In the genomic region with DNA sequence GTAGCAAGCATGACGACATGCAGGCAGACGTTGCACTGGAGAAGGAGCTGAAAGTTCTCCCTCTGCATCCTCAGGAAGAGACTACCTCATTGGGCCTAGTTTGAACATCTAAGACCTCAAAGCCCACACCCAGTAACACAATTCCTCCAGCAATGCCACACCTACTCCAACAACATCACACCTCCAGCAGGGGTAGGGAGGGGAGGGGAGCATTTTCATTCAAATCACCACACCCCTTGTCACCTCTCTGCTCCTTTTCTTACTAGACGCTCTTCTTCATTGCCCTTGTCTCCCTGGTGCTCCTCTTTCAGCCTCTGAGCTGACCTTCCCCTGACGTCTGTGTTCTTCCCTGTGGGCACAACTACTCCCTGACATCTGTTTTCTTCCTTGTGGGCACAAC, we compare ENCODE assay signal across 24 mouse cellular contexts.
"Had no signal": no experiment of that assay in that cellular context is flagged by ENCODE, and none has a peak within 500 bp of the region (broad histone marks: within the 10 kb centered on the region; RNA-seq: fewer than 3 reads in every experiment).

No protein-coding gene starts in this region.

- H3K27ac ChIP-seq: heart, adult 2 months; heart, embryonic 13.5 days; heart, embryonic 15.5 days; hindbrain, embryonic 12.5 days; hindbrain, embryonic 14.5 days; intestine, embryonic 15.5 days; kidney, postnatal 0 days; limb, embryonic 13.5 days; limb, embryonic 15.5 days; liver, embryonic 12.5 days; liver, embryonic 14.5 days had no signal

- H3K9me3 ChIP-seq: heart, embryonic 13.5 days; heart, embryonic 15.5 days; hindbrain, embryonic 10.5 days; hindbrain, embryonic 12.5 days; intestine, embryonic 15.5 days; limb, embryonic 13.5 days; limb, embryonic 15.5 days; liver, embryonic 12.5 days had no signal

- H3K36me3 ChIP-seq: heart, embryonic 13.5 days; heart, embryonic 15.5 days; hindbrain, embryonic 10.5 days; hindbrain, embryonic 12.5 days; intestine, embryonic 15.5 days; limb, embryonic 13.5 days; limb, embryonic 15.5 days; liver, embryonic 12.5 days had no signal

- DNase-seq: gastrocnemius, postnatal 14 days; gastrocnemius, postnatal 36 days; heart, adult 11 months; heart, adult 2 months; heart, postnatal 14 days; heart, postnatal 4 days; kidney, adult 18-20 months; kidney, adult 8-10 months; kidney, postnatal 14 days; kidney, postnatal 36 days; layer of hippocampus, adult 9-11 months; layer of hippocampus, postnatal 36 days; left cerebral cortex, postnatal 4 days had no signal

- H3K4me3 ChIP-seq: heart, adult 2 months; heart, embryonic 13.5 days; heart, embryonic 15.5 days; hindbrain, embryonic 10.5 days; hindbrain, embryonic 12.5 days; intestine, embryonic 15.5 days; limb, embryonic 13.5 days; limb, embryonic 15.5 days; liver, embryonic 12.5 days had no signal

- H3K27me3 ChIP-seq: intestine, embryonic 15.5 days had no signal

- H3K4me1 ChIP-seq: heart, embryonic 13.5 days; heart, embryonic 15.5 days; intestine, embryonic 15.5 days; limb, embryonic 13.5 days; limb, embryonic 15.5 days had no signal

- H3K9ac ChIP-seq: heart, embryonic 13.5 days; heart, embryonic 15.5 days; hindbrain, embryonic 12.5 days; hindbrain, embryonic 14.5 days; intestine, embryonic 15.5 days; limb, embryonic 13.5 days; limb, embryonic 15.5 days; liver, embryonic 12.5 days; liver, embryonic 14.5 days had no signal
